Mouse (Mus musculus): ENCODE results near the gene Ap1s3. TPM values are rescaled to one million over a fixed set of nuclear protein-coding genes. Genes with fewer than 3 reads are reported as not detected.

The Ap1s3 gene
- polyA plus RNA-seq, 2 experiments from 2014 or later = 2.6 to 3.5 TPM

GRCm38 (mm10) chr1:79589971-79590763 is 81.6 kb downstream of the Ap1s3 start:
- no peak for ATAC-seq

GRCm38 (mm10) chr1:79589424-79589823 is 82.3 kb downstream of the Ap1s3 start:
- no peak for ATAC-seq

- ATAC-seq = peak; percentile 98
Measured at GRCm38 (mm10) chr1:79581136-79581679, 90.6 kb downstream of the Ap1s3 start.

GRCm38 (mm10) chr1:79577357-79577756 is 94.4 kb downstream of the Ap1s3 start:
- no peak for ATAC-seq

GRCm38 (mm10) chr1:79571912-79572311 is 99.9 kb downstream of the Ap1s3 start:
- ATAC-seq = peak; percentile 69

GRCm38 (mm10) chr1:79571126-79571525 is 100.6 kb downstream of the Ap1s3 start:
- no peak for ATAC-seq

GRCm38 (mm10) chr1:79561186-79561585 is 110.6 kb downstream of the Ap1s3 start:
- ATAC-seq = peak; percentile 90

Other genes with a start within 250 kb of the Ap1s3 start
- gene Scg2, start 231.9 kb downstream of the Ap1s3 start, polyA plus RNA-seq (2017; shearing (Covaris generic)) = not detected
- gene Mrpl44, start 104.0 kb upstream of the Ap1s3 start, polyA plus RNA-seq (2017; shearing (Covaris generic)) = 10 to 100 TPM; 58.8 to 63.5 TPM
- gene Wdfy1, start 104.2 kb upstream of the Ap1s3 start, polyA plus RNA-seq (2017; shearing (Covaris generic)) = 10 to 100 TPM; 18.6 to 34.1 TPM
- gene Serpine2, start 189.2 kb upstream of the Ap1s3 start, polyA plus RNA-seq (2017; shearing (Covaris generic)) = 1 to 10 TPM; 1.5 to 3.1 TPM